Mouse (Mus musculus): Measurements from ENCODE around the gene Ylpm1. TPM values are rescaled to one million over a fixed set of nuclear protein-coding genes. Genes with fewer than 3 reads are reported as not detected.

Gene Ylpm1
- polyA plus RNA-seq, 1 experiment from 2014 or later: 47.8 TPM

DNA sequence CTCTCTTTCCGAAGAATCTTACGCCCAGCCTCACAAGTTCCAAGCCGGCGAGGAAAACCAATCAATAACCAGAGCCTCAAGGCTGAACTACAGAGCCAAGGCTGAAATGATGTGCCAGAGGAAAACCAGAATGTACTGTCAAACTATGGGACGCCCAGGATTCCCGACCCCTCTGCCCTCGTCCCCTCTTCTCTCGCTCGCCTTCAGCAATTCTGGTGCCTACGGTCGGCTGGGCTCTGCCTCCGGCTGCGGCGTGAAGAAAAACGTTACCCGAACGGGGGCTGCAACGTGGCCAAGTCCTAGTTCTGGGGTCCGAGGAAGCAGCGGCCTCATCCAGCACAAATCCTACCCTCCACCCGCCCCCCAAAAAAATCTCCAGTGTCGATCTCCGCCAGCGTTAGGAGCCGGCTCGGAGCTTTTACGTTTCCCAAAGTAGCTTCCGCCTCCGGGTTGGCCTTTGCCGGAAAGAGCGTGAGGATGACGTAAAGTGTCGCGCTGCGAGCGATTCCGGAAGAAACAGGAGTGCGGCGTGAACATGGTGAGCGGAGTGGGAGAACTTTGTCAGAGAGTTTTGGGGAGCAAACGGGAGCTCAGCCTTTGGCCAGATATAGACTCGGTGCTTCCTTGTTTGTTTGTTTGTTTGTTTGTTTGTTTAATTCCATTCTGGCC, 25.6 kb upstream of the Ylpm1 start, which contains the start of the genes Fcf1 and Arel1:
Gene Fcf1, plus strand, starts transcription at position 470 of the 669 bp plus-strand sequence.
Gene Arel1, minus strand, starts transcription at position 473 of the 669 bp plus-strand sequence.
- Histone ChIP-seq H3K9ac (peak within 1 kb of the TSS; percentile 85), H3K4me1 (peaks cover 19% of the 10 kb centered on the region), H3K4me3 (replicated peaks) (peak within 1 kb of the TSS; percentile 88), H3K4me2 (peak within 1 kb of the TSS; percentile 95), H3K9me3 (no peaks in the 10 kb centered on the region), H3K36me3 (replicated peaks) (peaks cover 22% of the 10 kb centered on the region), H3K27me3 (no peaks in the 10 kb centered on the region; the same call in 1 of the 2 replicates), H3K27ac (0 out of 2 replicates have a peak within 1 kb of the TSS, but pooled peaks have one; percentile 31)
- peak; percentile 81 for ATAC-seq (ENCODE audit: low FRiP score)
- WGBS: under 1% methylated on average over 42 of the region's 42 CpGs

- Histone ChIP-seq H3K27me3 (no peaks in the 10 kb centered on the region), H3K4me3 (replicated peaks) (no peak overlapping the region), H3K4me2 (no peak overlapping the region), H3K27ac (no peak overlapping the region), H3K36me3 (replicated peaks) (peaks cover 82% of the 10 kb centered on the region), H3K9me3 (no peaks in the 10 kb centered on the region), H3K9ac (no peak overlapping the region), H3K4me1 (no peaks in the 10 kb centered on the region)
- ATAC-seq (ENCODE audit: low FRiP score): no peak
- 90% methylated on average over 2 of the region's 2 CpGs for WGBS
Measured at GRCm38 (mm10) chr12:84979264-84979862, 16.8 kb upstream of the Ylpm1 start.

GRCm38 (mm10) chr12:84989456-84989855, 6.7 kb upstream of the Ylpm1 start:
- Histone ChIP-seq H3K4me3 (replicated peaks) (no peak overlapping the region), H3K27ac (no peak overlapping the region), H3K4me2 (no peak overlapping the region), H3K36me3 (replicated peaks) (peaks cover 5% of the 10 kb centered on the region), H3K4me1 (no peaks in the 10 kb centered on the region), H3K27me3 (0 out of 2 replicates have a peak, but pooled peaks cover 3% of the 10 kb centered on the region), H3K9me3 (no peaks in the 10 kb centered on the region), H3K9ac (no peak overlapping the region)
- no peak for ATAC-seq (ENCODE audit: low FRiP score)
- 75% methylated on average over 4 of the region's 4 CpGs for WGBS

GRCm38 (mm10) chr12:84995112-84995761, 884 bp upstream of the Ylpm1 start:
- no peaks in the 10 kb centered on the region for H3K27me3 ChIP-seq
- peak overlapping the region; percentile 96; the same call in 1 of the 2 replicates for H3K4me3 ChIP-seq (replicated peaks)
- H3K9me3 ChIP-seq: no peaks in the 10 kb centered on the region
- H3K9ac ChIP-seq: no peak overlapping the region
- 90% methylated on average over 8 of the region's 9 CpGs for WGBS
- peaks cover 26% of the 10 kb centered on the region for H3K4me1 ChIP-seq
- ATAC-seq (ENCODE audit: low FRiP score): no peak
- H3K27ac ChIP-seq: no peak overlapping the region
- H3K36me3 ChIP-seq (replicated peaks): no peaks in the 10 kb centered on the region
- H3K4me2 ChIP-seq: peak overlapping the region; percentile 96

GRCm38 (mm10) chr12:84996501-84997398, 629 bp downstream of the Ylpm1 start:
- Histone ChIP-seq H3K4me3 (replicated peaks) (peak overlapping the region; percentile 96), H3K4me2 (peak overlapping the region; percentile 96), H3K9ac (peak overlapping the region; percentile 98), H3K36me3 (replicated peaks) (no peaks in the 10 kb centered on the region), H3K4me1 (peaks cover 26% of the 10 kb centered on the region), H3K27me3 (no peaks in the 10 kb centered on the region), H3K27ac (peak overlapping the region; percentile 89), H3K9me3 (no peaks in the 10 kb centered on the region)
- WGBS: under 1% methylated on average over 44 of the region's 44 CpGs
- peak; percentile 70 for ATAC-seq (ENCODE audit: low FRiP score)

- no peaks in the 10 kb centered on the region for H3K9me3 ChIP-seq
- no peak for ATAC-seq (ENCODE audit: low FRiP score)
- peaks cover 26% of the 10 kb centered on the region for H3K4me1 ChIP-seq
- H3K4me3 ChIP-seq (replicated peaks): peak overlapping the region; percentile 96
- H3K36me3 ChIP-seq (replicated peaks): peaks cover 4% of the 10 kb centered on the region; the same call in 1 of the 2 replicates
- no peaks in the 10 kb centered on the region for H3K27me3 ChIP-seq
- H3K4me2 ChIP-seq: peak overlapping the region; percentile 96
- H3K27ac ChIP-seq: no peak overlapping the region
- 0 out of 2 replicates have a peak overlapping the region, but pooled peaks have one; percentile 98 for H3K9ac ChIP-seq
Measured at GRCm38 (mm10) chr12:84999053-84999452, 2.9 kb downstream of the Ylpm1 start.

- no peak for ATAC-seq (ENCODE audit: low FRiP score)
Measured at GRCm38 (mm10) chr12:85006206-85006605, 10.1 kb downstream of the Ylpm1 start.

GRCm38 (mm10) chr12:85007021-85007420, 10.9 kb downstream of the Ylpm1 start:
- no peaks in the 10 kb centered on the region for H3K9me3 ChIP-seq
- H3K4me1 ChIP-seq: no peaks in the 10 kb centered on the region
- H3K27ac ChIP-seq: no peak overlapping the region
- ATAC-seq (ENCODE audit: low FRiP score): no peak
- H3K9ac ChIP-seq: no peak overlapping the region
- H3K36me3 ChIP-seq (replicated peaks): peaks cover 18% of the 10 kb centered on the region
- H3K4me2 ChIP-seq: no peak overlapping the region
- no peaks in the 10 kb centered on the region for H3K27me3 ChIP-seq
- H3K4me3 ChIP-seq (replicated peaks): no peak overlapping the region

More at GRCm38 (mm10) chr12:85006206-85006605, 10.1 kb downstream of the Ylpm1 start:
- no peak overlapping the region for H3K27ac ChIP-seq
- H3K9me3 ChIP-seq: no peaks in the 10 kb centered on the region
- H3K4me1 ChIP-seq: no peaks in the 10 kb centered on the region
- no peak overlapping the region for H3K4me2 ChIP-seq
- WGBS: 100% methylated on average over 1 of the region's 1 CpGs
- peaks cover 19% of the 10 kb centered on the region for H3K36me3 ChIP-seq (replicated peaks)
- H3K27me3 ChIP-seq: no peaks in the 10 kb centered on the region
- no peak overlapping the region for H3K9ac ChIP-seq
- no peak overlapping the region for H3K4me3 ChIP-seq (replicated peaks)

GRCm38 (mm10) chr12:85009776-85010175, 13.7 kb downstream of the Ylpm1 start:
- H3K36me3 ChIP-seq (replicated peaks): peaks cover 35% of the 10 kb centered on the region
- 100% methylated on average over 1 of the region's 1 CpGs for WGBS

GRCm38 (mm10) chr12:85010541-85010940, 14.4 kb downstream of the Ylpm1 start:
- Histone ChIP-seq H3K36me3 (replicated peaks) (peaks cover 35% of the 10 kb centered on the region), H3K4me1 (no peaks in the 10 kb centered on the region), H3K4me3 (replicated peaks) (no peak overlapping the region), H3K9me3 (no peaks in the 10 kb centered on the region), H3K27me3 (no peaks in the 10 kb centered on the region), H3K27ac (no peak overlapping the region), H3K4me2 (no peak overlapping the region), H3K9ac (no peak overlapping the region)
- WGBS: 98% methylated on average over 2 of the region's 2 CpGs
- ATAC-seq (ENCODE audit: low FRiP score): no peak

More at GRCm38 (mm10) chr12:85009776-85010175, 13.7 kb downstream of the Ylpm1 start:
- no peaks in the 10 kb centered on the region for H3K4me1 ChIP-seq
- no peaks in the 10 kb centered on the region for H3K9me3 ChIP-seq
- H3K4me2 ChIP-seq: no peak overlapping the region
- no peaks in the 10 kb centered on the region for H3K27me3 ChIP-seq
- H3K27ac ChIP-seq: no peak overlapping the region
- no peak for ATAC-seq (ENCODE audit: low FRiP score)
- no peak overlapping the region for H3K9ac ChIP-seq
- no peak overlapping the region for H3K4me3 ChIP-seq (replicated peaks)

DNA sequence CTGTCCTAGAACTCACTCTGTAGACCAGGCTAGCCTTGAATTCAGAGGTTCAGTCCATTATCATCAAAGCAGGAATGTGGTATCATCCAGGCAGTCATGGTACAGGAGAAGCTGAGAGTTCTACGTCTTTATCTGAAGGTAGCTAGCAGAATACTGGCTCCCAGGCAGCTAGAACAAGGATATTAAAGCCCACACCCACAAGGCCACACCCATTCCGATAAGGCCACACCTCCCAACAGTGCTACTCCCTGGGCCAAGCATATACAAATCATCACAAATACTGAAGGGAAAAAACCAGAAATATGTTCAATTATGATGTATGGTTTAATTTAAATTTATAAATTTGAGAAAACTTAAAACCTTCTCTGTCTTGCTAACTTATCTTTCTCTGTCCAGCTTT, 16.1 kb downstream of the Ylpm1 start:
- H3K9me3 ChIP-seq: no peaks in the 10 kb centered on the region
- H3K4me1 ChIP-seq: no peaks in the 10 kb centered on the region
- peaks cover 42% of the 10 kb centered on the region for H3K36me3 ChIP-seq (replicated peaks)
- no peak overlapping the region for H3K9ac ChIP-seq
- H3K4me3 ChIP-seq (replicated peaks): no peak overlapping the region
- no peak overlapping the region for H3K4me2 ChIP-seq
- H3K27ac ChIP-seq: no peak overlapping the region
- WGBS: 92% methylated on average over 2 of the region's 2 CpGs
- no peak for ATAC-seq (ENCODE audit: low FRiP score)
- H3K27me3 ChIP-seq: no peaks in the 10 kb centered on the region

Measured in forebrain, embryonic 12.5 days (tissue).